Mouse (Mus musculus): ENCODE results near the gene Zscan12. TPM values are rescaled to one million over a fixed set of nuclear protein-coding genes. Genes with fewer than 3 reads are reported as not detected.
"Not testable (repeated sequence)": the region's sequence is repeated elsewhere in the genome, so short reads cannot be mapped to it uniquely, and the experiment has no call there.

Gene Zscan12
- polyA plus RNA-seq, 1 experiment from 2014 or later = 12.5 TPM

DNA sequence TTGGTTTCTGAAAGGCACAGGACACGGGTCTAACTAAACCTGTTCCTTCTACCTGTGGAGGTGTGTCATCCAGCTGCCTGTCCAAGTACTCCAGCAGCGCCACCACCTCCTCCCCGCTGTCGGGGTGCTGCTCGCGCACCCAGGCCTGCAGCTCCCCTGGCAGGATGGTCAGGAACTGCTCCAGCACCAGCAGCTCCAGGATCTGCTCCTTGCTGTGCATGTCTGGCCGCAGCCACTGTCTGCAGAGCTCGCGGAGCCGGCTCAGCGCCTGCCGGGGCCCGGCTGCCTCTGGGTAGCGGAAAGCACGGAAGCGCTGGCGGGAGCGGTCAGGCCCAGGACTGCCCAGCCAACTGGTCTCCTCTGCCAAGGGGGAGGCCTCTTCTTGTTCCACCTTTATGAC, 33.4 kb downstream of the Zscan12 start:
- DNase-seq (ENCODE audit: low spot score); H3K27ac ChIP-seq; H3K27me3 ChIP-seq (ENCODE audit: control insufficient read depth, insufficient read depth, low read length); H3K9me3 ChIP-seq (ENCODE audit: control insufficient read depth, low read length); H3K4me3 ChIP-seq (replicated peaks; ENCODE audit: low read length); H3K4me1 ChIP-seq (replicated peaks; ENCODE audit: control insufficient read depth, insufficient read depth, low read length); H3K4me2 ChIP-seq (replicated peaks); H3K9ac ChIP-seq: not testable (repeated sequence)
- ATAC-seq (ENCODE audit: low FRiP score) = peak; percentile 57; the same call in 1 of the 2 replicates
- peaks cover 63% of the 10 kb centered on the region for H3K36me3 ChIP-seq (replicated peaks; ENCODE audit: control insufficient read depth, insufficient read depth)
- WGBS = 96% methylated on average over 16 of the region's 18 CpGs

DNA sequence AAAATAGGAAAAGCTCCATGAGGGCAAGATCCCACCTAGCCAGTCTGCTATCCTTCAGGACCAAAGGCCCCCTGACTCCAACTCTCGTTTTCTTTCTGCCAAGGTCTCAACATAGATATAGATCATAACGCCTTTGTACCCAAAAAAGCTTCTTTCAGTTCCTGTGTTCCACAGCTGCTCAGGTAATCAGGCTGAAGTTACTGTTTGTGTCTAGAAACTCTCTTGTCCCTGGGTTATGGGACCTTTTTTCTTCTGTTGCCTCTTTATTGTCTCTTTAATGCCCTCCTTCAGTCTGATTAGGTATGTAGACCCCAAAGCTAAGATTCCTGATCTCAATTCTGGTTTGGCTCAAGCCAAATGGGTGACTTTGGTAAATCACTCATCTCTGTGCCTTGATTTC, 34.9 kb downstream of the Zscan12 start:
- H3K36me3 ChIP-seq (replicated peaks; ENCODE audit: control insufficient read depth, insufficient read depth) = peaks cover 49% of the 10 kb centered on the region
- no peak overlapping the region for H3K4me2 ChIP-seq (replicated peaks)
- no peaks in the 10 kb centered on the region for H3K9me3 ChIP-seq (ENCODE audit: control insufficient read depth, low read length)
- DNase-seq (ENCODE audit: low spot score) (no peak), ATAC-seq (ENCODE audit: low FRiP score) (no peak)
- no peaks in the 10 kb centered on the region for H3K27me3 ChIP-seq (ENCODE audit: control insufficient read depth, insufficient read depth, low read length)
- no peak overlapping the region for H3K9ac ChIP-seq
- no peak overlapping the region for H3K27ac ChIP-seq
- no peak overlapping the region for H3K4me3 ChIP-seq (replicated peaks; ENCODE audit: low read length)
- 91% methylated on average over 2 of the region's 2 CpGs for WGBS
- H3K4me1 ChIP-seq (replicated peaks; ENCODE audit: control insufficient read depth, insufficient read depth, low read length) = peaks cover 14% of the 10 kb centered on the region

DNA sequence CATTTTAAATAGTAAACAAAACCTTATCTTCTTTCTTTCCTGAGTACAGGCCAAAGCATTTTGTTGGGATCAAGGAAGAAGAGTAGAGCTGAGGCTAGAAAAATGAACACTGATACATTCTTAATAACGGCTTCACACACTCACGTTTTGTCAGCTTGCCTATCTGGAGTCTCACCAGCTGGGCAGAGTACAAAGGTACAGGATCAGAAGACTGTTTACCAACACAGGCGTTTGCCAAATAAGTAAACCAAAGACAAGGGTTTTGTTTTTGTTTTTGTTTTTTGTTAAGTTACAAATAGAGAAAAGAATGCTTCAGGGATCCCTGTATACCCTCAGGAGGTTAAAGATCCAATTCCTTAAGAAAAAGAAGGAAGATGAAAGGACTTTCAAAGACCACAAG, 38.5 kb downstream of the Zscan12 start:
- no peaks in the 10 kb centered on the region for H3K27me3 ChIP-seq (ENCODE audit: control insufficient read depth, insufficient read depth, low read length)
- H3K36me3 ChIP-seq (replicated peaks; ENCODE audit: control insufficient read depth, insufficient read depth) = peaks cover 16% of the 10 kb centered on the region
- peak overlapping the region; percentile 91 for H3K4me2 ChIP-seq (replicated peaks)
- peak overlapping the region; percentile 84 for H3K4me3 ChIP-seq (replicated peaks; ENCODE audit: low read length)
- H3K4me1 ChIP-seq (replicated peaks; ENCODE audit: control insufficient read depth, insufficient read depth, low read length) = peaks cover 16% of the 10 kb centered on the region
- 79% methylated on average over 3 of the region's 3 CpGs for WGBS
- no peak overlapping the region for H3K27ac ChIP-seq
- ATAC-seq (ENCODE audit: low FRiP score) (no peak), DNase-seq (ENCODE audit: low spot score) (no peak)
- peak overlapping the region; percentile 83 for H3K9ac ChIP-seq
- H3K9me3 ChIP-seq (ENCODE audit: control insufficient read depth, low read length) = no peaks in the 10 kb centered on the region

DNA sequence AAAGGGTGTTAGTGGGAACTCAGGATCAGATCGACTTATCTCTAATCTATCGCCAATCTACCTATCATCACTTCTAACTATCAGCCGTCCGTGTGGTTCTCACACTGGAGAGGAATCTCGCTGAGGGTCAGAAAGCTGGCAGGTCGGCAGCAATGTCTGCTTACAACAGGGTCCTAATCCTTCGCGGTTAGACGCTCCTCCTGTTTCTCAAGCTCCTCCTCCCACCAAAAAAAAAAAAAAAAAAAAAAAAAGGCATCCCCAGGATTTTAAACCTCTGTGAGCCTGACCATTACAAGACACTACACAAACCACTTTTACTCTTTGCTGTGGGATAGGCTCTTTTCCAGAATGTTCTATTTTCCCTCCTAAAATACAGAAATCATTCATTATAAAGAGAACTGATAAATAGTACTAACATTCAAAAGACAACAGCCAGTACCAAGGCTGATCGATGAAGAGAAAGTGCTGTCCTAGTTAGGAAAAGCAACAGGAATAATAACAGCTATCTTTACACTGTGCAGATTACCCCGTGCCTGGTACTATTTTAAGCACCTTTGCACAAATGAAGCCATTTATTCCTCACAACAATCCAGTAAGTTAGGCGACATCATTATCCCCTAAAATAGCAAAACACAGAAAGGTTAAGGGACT, 39.1 kb downstream of the Zscan12 start:
- 19% methylated on average over 12 of the region's 12 CpGs for WGBS
- Histone ChIP-seq H3K27ac (peak overlapping the region; percentile 48; the same call in 1 of the 2 replicates), H3K27me3 (ENCODE audit: control insufficient read depth, insufficient read depth, low read length) (no peaks in the 10 kb centered on the region), H3K36me3 (replicated peaks; ENCODE audit: control insufficient read depth, insufficient read depth) (peaks cover 10% of the 10 kb centered on the region), H3K4me1 (replicated peaks; ENCODE audit: control insufficient read depth, insufficient read depth, low read length) (peaks cover 16% of the 10 kb centered on the region), H3K9me3 (ENCODE audit: control insufficient read depth, low read length) (no peaks in the 10 kb centered on the region), H3K4me3 (replicated peaks; ENCODE audit: low read length) (peak overlapping the region; percentile 84), H3K9ac (peak overlapping the region; percentile 83), H3K4me2 (replicated peaks) (peak overlapping the region; percentile 91)
- DNase-seq (ENCODE audit: low spot score) (no peak), ATAC-seq (ENCODE audit: low FRiP score) (peak; percentile 11; the same call in 1 of the 2 replicates)

DNA sequence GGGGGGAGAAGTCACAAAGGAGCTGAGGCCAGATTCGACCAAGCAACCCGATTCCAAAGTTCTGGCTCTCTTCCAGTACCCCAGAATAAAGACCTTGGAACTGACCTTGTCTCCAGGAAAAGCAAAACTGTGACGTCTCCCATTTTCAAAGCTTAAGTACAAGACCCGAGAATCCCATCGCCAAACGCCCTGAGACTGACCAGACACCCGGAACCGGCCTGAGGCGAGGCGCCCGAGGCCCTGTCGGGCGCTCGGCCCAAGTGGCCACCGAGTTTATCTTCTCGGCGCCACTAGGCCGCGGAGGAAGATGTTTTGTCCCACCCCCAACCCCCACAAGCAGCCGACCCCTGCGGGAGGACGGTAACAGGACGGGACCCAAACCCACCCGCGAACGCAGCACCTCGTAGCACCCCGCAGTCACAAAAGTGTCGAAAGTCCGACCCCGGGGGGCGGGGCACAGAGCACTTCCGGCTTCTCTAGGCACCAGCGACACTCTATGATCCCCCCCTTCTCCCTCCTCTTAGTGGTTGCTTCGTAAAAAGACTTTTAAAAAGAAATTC, 39.7 kb downstream of the Zscan12 start, which contains the start of gene Zkscan3:
Gene Zkscan3, minus strand, starts transcription at position 469 of the 560 bp plus-strand sequence.
- Histone ChIP-seq H3K27ac (peak within 1 kb of the TSS; percentile 48; the same call in 1 of the 2 replicates), H3K36me3 (replicated peaks; ENCODE audit: control insufficient read depth, insufficient read depth) (peaks cover 10% of the 10 kb centered on the region), H3K4me1 (replicated peaks; ENCODE audit: control insufficient read depth, insufficient read depth, low read length) (peaks cover 18% of the 10 kb centered on the region), H3K4me2 (replicated peaks) (peak within 1 kb of the TSS; percentile 91), H3K27me3 (ENCODE audit: control insufficient read depth, insufficient read depth, low read length) (no peaks in the 10 kb centered on the region), H3K4me3 (replicated peaks; ENCODE audit: low read length) (peak within 1 kb of the TSS; percentile 84), H3K9me3 (ENCODE audit: control insufficient read depth, low read length) (no peaks in the 10 kb centered on the region), H3K9ac (peak within 1 kb of the TSS; percentile 83)
- under 1% methylated on average over 35 of the region's 35 CpGs for WGBS
- peak; percentile 85 for DNase-seq (ENCODE audit: low spot score)
- peak; percentile 96 for ATAC-seq (ENCODE audit: low FRiP score)

DNA sequence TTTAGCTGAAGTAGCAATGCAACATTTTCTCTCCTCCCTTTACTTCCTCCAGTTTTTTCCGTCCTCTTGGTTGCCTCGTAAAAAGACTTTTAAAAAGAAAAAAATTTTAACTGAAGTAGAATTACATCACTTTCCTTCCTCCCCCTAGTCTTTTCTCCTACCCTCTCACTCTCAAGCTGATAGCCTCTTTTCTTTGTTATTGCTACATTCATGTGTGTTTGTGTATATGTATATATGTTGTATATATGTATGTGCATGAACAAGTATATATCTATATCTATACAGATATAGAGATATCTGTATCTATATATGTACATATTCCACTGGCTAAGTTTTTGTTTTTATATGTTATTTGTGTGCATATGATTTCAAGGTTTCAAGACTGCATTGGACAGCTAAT, 40.2 kb downstream of the Zscan12 start:
- peak overlapping the region; percentile 91 for H3K4me2 ChIP-seq (replicated peaks)
- H3K27me3 ChIP-seq (ENCODE audit: control insufficient read depth, insufficient read depth, low read length) = no peaks in the 10 kb centered on the region
- ATAC-seq (ENCODE audit: low FRiP score) (peak; percentile 59), DNase-seq (ENCODE audit: low spot score) (no peak)
- WGBS = 2% methylated on average over 2 of the region's 2 CpGs
- H3K9me3 ChIP-seq (ENCODE audit: control insufficient read depth, low read length) = no peaks in the 10 kb centered on the region
- H3K9ac ChIP-seq = peak overlapping the region; percentile 83
- H3K4me3 ChIP-seq (replicated peaks; ENCODE audit: low read length) = peak overlapping the region; percentile 84
- peaks cover 23% of the 10 kb centered on the region for H3K4me1 ChIP-seq (replicated peaks; ENCODE audit: control insufficient read depth, insufficient read depth, low read length)
- peaks cover 10% of the 10 kb centered on the region for H3K36me3 ChIP-seq (replicated peaks; ENCODE audit: control insufficient read depth, insufficient read depth)
- H3K27ac ChIP-seq = no peak overlapping the region

DNA sequence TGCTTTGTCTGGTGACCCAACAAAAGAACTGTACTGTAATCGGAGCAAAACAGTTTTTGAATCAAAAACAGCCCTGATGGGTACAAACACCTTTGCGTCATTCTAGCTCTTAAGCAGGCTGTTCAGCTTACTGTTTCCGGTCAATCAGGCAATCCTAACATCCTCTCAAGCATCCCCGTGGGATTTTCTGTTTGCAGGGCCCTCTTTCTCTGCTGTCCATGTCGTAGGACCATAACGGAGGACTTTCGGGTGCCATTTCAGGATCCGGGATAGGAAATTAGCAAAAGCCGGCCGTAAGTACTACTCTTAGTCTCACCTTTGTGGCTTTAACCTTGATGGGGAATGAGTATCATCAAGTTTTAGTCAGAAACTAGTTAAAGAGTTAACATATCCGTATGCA, 44.7 kb downstream of the Zscan12 start:
- Histone ChIP-seq H3K36me3 (replicated peaks; ENCODE audit: control insufficient read depth, insufficient read depth) (no peaks in the 10 kb centered on the region), H3K4me3 (replicated peaks; ENCODE audit: low read length) (peak overlapping the region; percentile 52; the same call in 1 of the 2 replicates), H3K27me3 (ENCODE audit: control insufficient read depth, insufficient read depth, low read length) (no peaks in the 10 kb centered on the region), H3K9me3 (ENCODE audit: control insufficient read depth, low read length) (no peaks in the 10 kb centered on the region), H3K27ac (no peak overlapping the region), H3K4me2 (replicated peaks) (peak overlapping the region; percentile 78), H3K9ac (peak overlapping the region; percentile 77; the same call in 1 of the 2 replicates), H3K4me1 (replicated peaks; ENCODE audit: control insufficient read depth, insufficient read depth, low read length) (peaks cover 16% of the 10 kb centered on the region)
- 80% methylated on average over 11 of the region's 11 CpGs for WGBS
- DNase-seq (ENCODE audit: low spot score) (no peak), ATAC-seq (ENCODE audit: low FRiP score) (no peak)

DNA sequence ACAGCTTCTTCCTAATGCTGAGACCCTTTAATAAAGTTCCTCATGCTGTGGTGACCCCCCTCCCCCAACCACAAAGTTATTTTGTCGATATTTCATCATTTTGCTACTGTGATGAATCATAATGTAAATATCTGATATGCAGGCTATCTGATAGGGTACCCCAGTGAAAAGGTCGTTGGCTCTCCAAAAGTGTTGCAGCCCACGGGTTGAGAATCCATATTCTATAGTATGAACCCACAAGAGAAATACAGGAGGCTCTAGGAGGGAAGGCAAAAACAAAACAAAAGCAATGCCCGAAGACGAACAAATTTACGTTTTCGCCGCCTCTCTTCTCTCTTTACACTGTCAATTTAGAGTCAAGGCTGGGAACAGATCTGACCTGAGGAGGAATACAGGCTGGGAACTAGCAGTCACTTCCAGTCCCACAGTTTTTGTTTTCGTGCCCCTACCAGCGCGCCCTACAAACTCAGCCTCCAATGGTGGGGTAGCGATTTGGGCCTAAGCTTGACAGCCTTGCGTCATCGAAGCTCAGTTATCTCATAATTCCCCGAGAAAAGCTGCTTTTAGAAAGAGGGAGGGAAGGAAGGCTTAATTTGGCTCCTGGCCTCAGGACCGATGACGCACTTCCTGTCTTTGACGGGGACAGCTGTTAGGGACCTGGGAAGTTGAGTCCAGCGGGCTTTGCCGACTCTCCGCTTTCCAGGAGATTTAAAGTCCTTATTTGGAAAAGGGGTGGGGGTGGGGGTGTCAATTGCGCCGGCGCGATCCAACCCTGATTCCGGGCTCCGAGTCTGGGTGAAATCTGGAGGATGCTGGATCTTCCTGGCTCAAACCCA, 45.6 kb downstream of the Zscan12 start:
- peak overlapping the region; percentile 52 for H3K4me3 ChIP-seq (replicated peaks; ENCODE audit: low read length)
- peak; percentile 97 for ATAC-seq (ENCODE audit: low FRiP score)
- no peaks in the 10 kb centered on the region for H3K9me3 ChIP-seq (ENCODE audit: control insufficient read depth, low read length)
- H3K27ac ChIP-seq = peak overlapping the region; percentile 89
- DNase-seq (ENCODE audit: low spot score) = peak; percentile 88
- peak overlapping the region; percentile 77 for H3K9ac ChIP-seq
- 5% methylated on average over 27 of the region's 27 CpGs for WGBS
- H3K36me3 ChIP-seq (replicated peaks; ENCODE audit: control insufficient read depth, insufficient read depth) = no peaks in the 10 kb centered on the region
- H3K4me2 ChIP-seq (replicated peaks) = peak overlapping the region; percentile 78
- peaks cover 14% of the 10 kb centered on the region for H3K4me1 ChIP-seq (replicated peaks; ENCODE audit: control insufficient read depth, insufficient read depth, low read length)
- H3K27me3 ChIP-seq (ENCODE audit: control insufficient read depth, insufficient read depth, low read length) = no peaks in the 10 kb centered on the region

All from hindbrain, embryonic 14.5 days (tissue).